Comparison of ENCODE assay signal across 9 mouse cellular contexts in genomic region chrX:100728947-100729346, GRCm38 (mm10). TPM values are rescaled to one million over a fixed set of nuclear protein-coding genes. Genes with fewer than 3 reads are reported as not detected.
DNase-seq lines count a peak whose midpoint lies in the region; ATAC-seq and TF ChIP-seq lines count a peak whose summit lies in the region.
"Had no signal": no experiment of that assay in that cellular context is flagged by ENCODE, and none has a peak within 500 bp of the region (broad histone marks: within the 10 kb centered on the region; RNA-seq: fewer than 3 reads in every experiment).

No protein-coding gene starts in this region.

- no peaks in the 10 kb centered on the region for H3K4me1 ChIP-seq in lung, embryonic 14.5 days (ENCODE audit: insufficient read depth)
- H3K4me1 ChIP-seq in lung, adult 2 months (ENCODE audit: control insufficient read depth, insufficient read depth, low read length): no peaks in the 10 kb centered on the region
- H3K4me1 ChIP-seq in midbrain, embryonic 15.5 days: peaks cover 14% of the 10 kb centered on the region
- H3K4me1 ChIP-seq in stomach, postnatal 0 days (replicated peaks; ENCODE audit: control insufficient read depth, insufficient read depth): no peaks in the 10 kb centered on the region
- H3K4me1 ChIP-seq: limb, embryonic 12.5 days had no signal

- ATAC-seq in lung, embryonic 14.5 days (ENCODE audit: insufficient read depth): peak; percentile 20; the same call in 1 of the 2 replicates
- ATAC-seq in midbrain, embryonic 15.5 days (replicated peaks): peak; percentile 60
- no peak for ATAC-seq in stomach, postnatal 0 days (ENCODE audit: low FRiP score, low TSS enrichment)

- no peak for TF ChIP-seq EP300 in stomach, postnatal 0 days (optimal IDR thresholded peaks at IDR 0.05)

- peak; percentile 69 for DNase-seq in adrenal gland, postnatal 10 days
- no peak for DNase-seq in adrenal gland, postnatal 4 days (ENCODE audit: low spot score in 2 of 2)
- DNase-seq in lung, embryonic 14.5 days: peak; percentile 63
- DNase-seq in lung, adult 2 months: no peak
- peak; percentile 31 to 36 for DNase-seq in heart, postnatal 36 days
- no peak for DNase-seq in stomach, postnatal 0 days (ENCODE audit: low spot score)
- no peak for DNase-seq in thymus, postnatal 4 days

- peaks cover 28% of the 10 kb centered on the region for H3K36me3 ChIP-seq in lung, embryonic 14.5 days (ENCODE audit: insufficient read depth)
- H3K36me3 ChIP-seq in midbrain, embryonic 15.5 days (replicated peaks): no peaks in the 10 kb centered on the region
- H3K36me3 ChIP-seq in stomach, postnatal 0 days (ENCODE audit: control insufficient read depth, insufficient read depth, low read length): no peaks in the 10 kb centered on the region

- H3K27ac ChIP-seq in lung, embryonic 14.5 days (ENCODE audit: low read depth): no peak overlapping the region
- peak overlapping the region; percentile 72 for H3K27ac ChIP-seq in midbrain, embryonic 15.5 days
- H3K27ac ChIP-seq in stomach, postnatal 0 days (replicated peaks): no peak overlapping the region
- H3K27ac ChIP-seq: limb, embryonic 12.5 days had no signal

- H3K4me2 ChIP-seq in lung, embryonic 14.5 days: no peak overlapping the region
- no peak overlapping the region for H3K4me2 ChIP-seq in midbrain, embryonic 15.5 days
- H3K4me2 ChIP-seq in stomach, postnatal 0 days (replicated peaks; ENCODE audit: low read depth): no peak overlapping the region

- no peak for TF ChIP-seq CTCF in lung, embryonic 14.5 days (IDR thresholded peaks at IDR 0.05; ENCODE audit: low read depth)
- TF ChIP-seq CTCF in lung, adult 2 months (IDR thresholded peaks at IDR 0.05; ENCODE audit: insufficient read depth, low read length): no peak
- no peak for TF ChIP-seq CTCF in stomach, postnatal 0 days (IDR thresholded peaks at IDR 0.05; ENCODE audit: low read depth)

- no peaks in the 10 kb centered on the region for H3K9me3 ChIP-seq in lung, embryonic 14.5 days (ENCODE audit: low read depth, low read length)
- no peaks in the 10 kb centered on the region for H3K9me3 ChIP-seq in midbrain, embryonic 15.5 days
- H3K9me3 ChIP-seq in stomach, postnatal 0 days (ENCODE audit: control insufficient read depth, low read length): no peaks in the 10 kb centered on the region
- H3K9me3 ChIP-seq: limb, embryonic 12.5 days had no signal

- 13% methylated on average over 1 of the region's 1 CpGs for WGBS in lung, embryonic 14.5 days
- WGBS in lung, adult 2 months: 47% methylated on average over 1 of the region's 1 CpGs
- 15% methylated on average over 1 of the region's 1 CpGs for WGBS in midbrain, embryonic 15.5 days
- WGBS in stomach, postnatal 0 days: 26% methylated on average over 1 of the region's 1 CpGs

- TF ChIP-seq POLR2A in lung, adult 2 months (IDR thresholded peaks at IDR 0.05; ENCODE audit: borderline replicate concordance, extremely low read depth, low read depth, low read length): no peak

- H3K27me3 ChIP-seq in lung, embryonic 14.5 days (ENCODE audit: insufficient read depth, low read length): no peaks in the 10 kb centered on the region
- 0 out of 2 replicates have a peak, but pooled peaks cover 4% of the 10 kb centered on the region for H3K27me3 ChIP-seq in midbrain, embryonic 15.5 days (replicated peaks)
- no peaks in the 10 kb centered on the region for H3K27me3 ChIP-seq in stomach, postnatal 0 days (ENCODE audit: control insufficient read depth, insufficient read depth, low read length)

- intact Hi-C loops in heart, postnatal 36 days (cut with DNase I): no loop called here

- no peak overlapping the region for H3K4me3 ChIP-seq in lung, embryonic 14.5 days (ENCODE audit: low read depth, low read length)
- H3K4me3 ChIP-seq in lung, adult 2 months (replicated peaks; ENCODE audit: extremely low read depth, low read depth, low read length): no peak overlapping the region
- H3K4me3 ChIP-seq in midbrain, embryonic 15.5 days: no peak overlapping the region
- no peak overlapping the region for H3K4me3 ChIP-seq in stomach, postnatal 0 days (ENCODE audit: low read depth, low read length)
- H3K4me3 ChIP-seq: limb, embryonic 12.5 days had no signal

- no peak overlapping the region for H3K9ac ChIP-seq in lung, embryonic 14.5 days
- no peak overlapping the region for H3K9ac ChIP-seq in midbrain, embryonic 15.5 days
- H3K9ac ChIP-seq in stomach, postnatal 0 days (ENCODE audit: low read length): no peak overlapping the region
- H3K9ac ChIP-seq: limb, embryonic 12.5 days had no signal

RNA-seq across cellular contexts. Expression of gene Gdpd2, which starts 0.7 kb away (rescaled TPM):
- total RNA-seq in adrenal gland, postnatal 10 days (2021): 1 to 10 TPM in 1 of 2 experiments, under 1 TPM in 1; 0.69 to 1.2 TPM
- 1 to 10 TPM; 2.8 to 3.1 TPM for total RNA-seq in adrenal gland, postnatal 4 days (2021)
- polyA plus RNA-seq in lung, embryonic 14.5 days (2014; fragmentation: Nextera tagmentation; extraction: Ambion mirVana): 0.20 and 0.30 TPM in 2 replicates
- polyA plus RNA-seq in lung, adult 2 months (2012; rRNA removed): 14.2 and 19.5 TPM in 2 replicates
- total RNA-seq in heart, postnatal 36 days (2021): not detected
- 34.1 and 35.0 TPM in 2 replicates for polyA plus RNA-seq in midbrain, embryonic 15.5 days (2015; fragmentation: Nextera tagmentation; extraction: Ambion mirVana)
- 21.4 and 28.1 TPM in 2 replicates for polyA plus RNA-seq in stomach, postnatal 0 days (2015; fragmentation: Nextera tagmentation; extraction: Ambion mirVana)

RNA-seq across cellular contexts. Expression of gene Dlg3, which starts 38.6 kb away (rescaled TPM):
- total RNA-seq in adrenal gland, postnatal 10 days (2021): 10 to 100 TPM; 20.2 to 29.0 TPM
- total RNA-seq in adrenal gland, postnatal 4 days (2021): 10 to 100 TPM; 33.8 to 35.1 TPM
- polyA plus RNA-seq in lung, embryonic 14.5 days (2014; fragmentation: Nextera tagmentation; extraction: Ambion mirVana): 4.2 and 4.8 TPM in 2 replicates
- polyA plus RNA-seq in lung, adult 2 months (2012; rRNA removed): 9.4 and 13.7 TPM in 2 replicates
- total RNA-seq in heart, postnatal 36 days (2021): 1 to 10 TPM; 3.0 to 3.4 TPM
- polyA plus RNA-seq in midbrain, embryonic 15.5 days (2015; fragmentation: Nextera tagmentation; extraction: Ambion mirVana): 6.2 and 6.6 TPM in 2 replicates
- 3.0 and 3.2 TPM in 2 replicates for polyA plus RNA-seq in stomach, postnatal 0 days (2015; fragmentation: Nextera tagmentation; extraction: Ambion mirVana)

Comparison
In these comparisons a context has a peak if more than half of its experiments do, and no peak if none do; other contexts are left out.
1. DNase-seq: peak in adrenal gland, postnatal 10 days (single experiment), lung, embryonic 14.5 days (single experiment) and heart, postnatal 36 days (2 of 2); none in adrenal gland, postnatal 4 days (0 of 2), lung, adult 2 months (single experiment), stomach, postnatal 0 days (single experiment) and thymus, postnatal 4 days (single experiment).
2. RNA of gene Gdpd2, which starts 0.7 kb away (polyA plus RNA-seq): 34.1 to 35.0 TPM in midbrain, embryonic 15.5 days, 21.4 to 28.1 TPM in stomach, postnatal 0 days and 14.2 to 19.5 TPM in lung, adult 2 months; 0.20 to 0.30 TPM in lung, embryonic 14.5 days; every median in the first group is over 10 times any median in the second.